Mouse (Mus musculus): ENCODE results near the gene Ighmbp2.

- TF ChIP-seq RAD21 (IDR thresholded peaks at IDR 0.05; ENCODE audit: low read depth, low read length), result no peak
- TF ChIP-seq POLR2A (IDR thresholded peaks at IDR 0.05; ENCODE audit: low read depth, low read length), result no peak
- no peak for TF ChIP-seq CTCF (conservative IDR thresholded peaks at IDR 0.05 in 1 of 2, IDR thresholded peaks at IDR 0.05 in 1 of 2; ENCODE audit: low read depth in 2 of 2, low read length in 2 of 2)
- no peak for TF ChIP-seq EP300 (IDR thresholded peaks at IDR 0.05; ENCODE audit: low read length)
- no peak for TF ChIP-seq JUND (conservative IDR thresholded peaks at IDR 0.05; ENCODE audit: low read depth, low read length)
- TF ChIP-seq ZC3H11A (IDR thresholded peaks at IDR 0.05; ENCODE audit: low read depth, low read length), result no peak
- no peak for TF ChIP-seq JUN (IDR thresholded peaks at IDR 0.05; ENCODE audit: insufficient read depth, low read depth, low read length)
- no peak for TF ChIP-seq E2F4 (IDR thresholded peaks at IDR 0.05; ENCODE audit: insufficient replicate concordance, low read depth, low read length)
- no peak for TF ChIP-seq NRF1 (IDR thresholded peaks at IDR 0.05; ENCODE audit: low read depth, low read length)
- TF ChIP-seq ZNF384 (IDR thresholded peaks at IDR 0.05; ENCODE audit: low read depth, low read length), result no peak
Measured at GRCm38 (mm10) chr19:3326479-3327047, 43.7 kb upstream of the Ighmbp2 start.

All from CH12.LX (cell line).